Mouse (Mus musculus): ENCODE data around the gene Nek7.

Gene Nek7

DNA sequence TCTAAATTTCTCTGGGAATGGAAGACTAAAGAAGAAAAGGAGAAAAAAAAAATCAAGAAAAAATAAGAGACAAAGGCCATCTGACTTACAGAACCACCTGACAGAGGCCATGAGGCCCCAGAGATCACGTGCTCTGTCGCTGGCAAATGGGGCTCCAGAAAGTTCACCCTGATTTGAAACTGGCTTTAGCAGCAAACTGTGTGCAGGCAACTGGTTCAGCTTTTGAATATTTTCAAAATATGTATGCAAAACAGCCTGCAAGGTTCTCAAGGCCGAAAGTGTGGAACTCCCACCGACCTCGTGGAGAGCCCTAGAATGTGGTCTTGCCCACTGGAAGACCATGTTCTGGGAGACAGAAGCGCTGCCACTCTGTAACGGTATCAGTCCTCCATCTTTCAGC is 11.6 kb downstream of the Nek7 start:
- DNase-seq (ENCODE audit: low read depth, low spot score): no peak

GRCm38 (mm10) chr1:138607862-138608261 is 12.1 kb downstream of the Nek7 start:
- DNase-seq (ENCODE audit: low read depth, low spot score): no peak

DNA sequence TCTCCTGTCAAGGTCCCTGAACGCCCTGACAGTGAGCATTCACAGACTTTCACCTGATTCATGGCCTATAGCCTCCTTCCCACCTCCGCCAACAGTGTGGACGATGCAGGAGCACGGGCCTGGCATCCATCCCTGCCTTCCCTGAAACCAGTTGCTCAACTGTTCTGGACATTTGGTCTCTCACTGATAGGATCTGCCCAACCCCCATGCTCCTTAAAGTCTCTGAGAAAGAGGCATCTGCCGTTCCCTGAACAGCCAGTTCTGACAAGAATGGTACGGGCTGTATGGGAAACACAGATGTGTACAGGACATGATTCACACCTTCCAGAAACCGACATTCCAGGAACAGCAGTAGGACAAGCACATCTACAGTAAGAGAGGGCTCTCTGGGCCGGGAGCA is 13.2 kb downstream of the Nek7 start:
- no peak for DNase-seq (ENCODE audit: low read depth, low spot score)

GRCm38 (mm10) chr1:138604736-138605135 is 15.2 kb downstream of the Nek7 start:
- DNase-seq (ENCODE audit: low read depth, low spot score): no peak

GRCm38 (mm10) chr1:138603974-138604373 is 16.0 kb downstream of the Nek7 start:
- no peak for DNase-seq (ENCODE audit: low read depth, low spot score)

DNA sequence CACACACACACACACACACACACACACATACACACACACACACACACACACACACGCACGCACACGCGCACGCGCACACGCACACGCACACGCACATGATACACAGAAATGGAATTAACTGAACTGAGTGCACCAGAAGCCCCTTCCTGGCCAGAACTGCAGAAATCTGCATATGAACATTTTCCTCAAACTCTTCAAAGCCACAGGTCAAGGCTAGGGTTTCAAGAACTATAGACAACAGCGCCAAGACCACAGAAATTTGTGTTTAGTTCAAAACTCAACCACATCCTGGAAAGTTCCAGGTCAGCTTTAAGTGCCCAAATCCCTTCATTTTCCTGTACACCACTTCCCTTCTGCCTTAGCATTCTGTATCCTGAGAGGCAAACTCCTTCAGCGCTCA is 21.9 kb downstream of the Nek7 start:
- DNase-seq (ENCODE audit: low read depth, low spot score): no peak

DNA sequence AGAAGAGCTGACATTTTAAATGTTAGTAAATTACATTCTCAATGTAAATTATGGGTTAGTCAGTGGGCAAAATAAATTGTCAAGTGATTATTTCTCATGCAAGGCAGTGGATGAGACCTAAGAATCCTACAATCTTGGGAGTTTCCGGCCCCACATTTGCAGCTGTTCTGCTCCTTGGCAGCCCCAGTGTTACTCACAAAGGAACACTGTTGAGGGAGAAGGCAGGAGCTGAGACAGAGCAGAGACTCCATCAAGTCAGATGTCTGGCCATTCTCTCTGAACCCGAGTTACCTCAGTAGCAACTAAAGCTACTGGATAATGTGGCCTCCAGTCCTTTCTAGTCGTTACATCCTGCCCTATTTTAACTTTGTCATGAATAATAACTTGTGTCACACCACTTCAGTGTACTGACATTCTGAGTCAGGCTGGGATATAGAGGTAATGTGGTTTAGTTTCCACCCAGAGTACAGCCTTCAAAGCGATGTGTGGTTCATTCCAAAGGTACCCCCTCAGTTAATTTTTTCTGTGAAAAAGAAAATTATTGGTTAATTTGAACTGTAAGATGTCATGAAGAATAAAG is 23.7 kb downstream of the Nek7 start:
- no peak for DNase-seq (ENCODE audit: low read depth, low spot score)

GRCm38 (mm10) chr1:138594910-138595309 is 25.0 kb downstream of the Nek7 start:
- DNase-seq (ENCODE audit: low read depth, low spot score): no peak

GRCm38 (mm10) chr1:138593922-138594321 is 26.0 kb downstream of the Nek7 start:
- DNase-seq (ENCODE audit: low read depth, low spot score): no peak

- no peak for DNase-seq (ENCODE audit: low read depth, low spot score)
Observed at GRCm38 (mm10) chr1:138592466-138592865, 27.5 kb downstream of the Nek7 start.

DNA sequence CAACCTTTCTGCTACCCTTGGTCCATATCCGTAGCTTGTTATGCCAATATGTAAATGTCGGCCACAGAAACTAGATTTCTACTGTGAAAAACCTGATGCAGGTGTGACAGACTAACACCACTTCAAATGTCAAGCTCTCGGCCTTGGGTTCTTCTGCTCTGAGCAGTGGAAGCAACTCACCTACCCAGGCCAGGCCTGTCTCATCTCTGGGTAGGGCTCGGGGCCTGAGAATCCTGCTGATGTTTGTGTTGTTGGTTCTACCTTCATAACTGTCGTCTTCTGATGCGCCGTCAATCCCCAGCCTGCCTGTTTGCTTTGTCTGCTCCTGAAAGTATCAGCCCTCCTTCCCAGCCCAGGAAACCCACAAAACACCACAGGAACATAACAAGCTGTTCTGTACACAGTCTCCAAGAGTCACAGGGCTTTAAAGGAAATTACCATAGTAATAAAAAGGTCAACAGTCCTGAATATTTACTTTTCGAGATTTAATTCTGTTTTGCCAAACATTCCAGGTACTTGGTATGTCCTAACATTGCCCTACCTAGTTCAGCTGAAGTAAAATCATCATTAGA is 29.4 kb downstream of the Nek7 start:
- DNase-seq (ENCODE audit: low read depth, low spot score): no peak

DNA sequence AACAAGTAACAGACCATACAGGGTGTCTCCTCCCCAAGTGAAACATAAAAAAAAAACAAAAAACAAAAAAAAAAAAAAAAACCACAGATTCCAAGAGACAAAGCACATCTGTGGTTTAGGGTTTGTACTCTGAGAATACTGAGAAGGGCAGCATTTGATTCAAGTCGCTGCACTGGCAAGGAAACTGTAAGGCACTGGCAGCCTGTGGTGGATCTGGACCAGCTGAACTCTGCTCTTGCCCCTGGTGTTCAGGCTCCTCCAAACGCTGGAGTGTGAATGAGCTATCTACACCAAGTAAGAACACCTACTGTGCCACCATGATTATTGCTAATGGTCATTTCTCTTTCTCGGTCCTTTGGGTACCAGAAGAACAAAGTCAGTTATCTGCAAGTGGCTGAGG is 30.8 kb downstream of the Nek7 start:
- no peak for DNase-seq (ENCODE audit: low read depth, low spot score)

GRCm38 (mm10) chr1:138587812-138588211 is 32.1 kb downstream of the Nek7 start:
- DNase-seq (ENCODE audit: low read depth, low spot score): no peak

GRCm38 (mm10) chr1:138586891-138587290 is 33.0 kb downstream of the Nek7 start:
- DNase-seq (ENCODE audit: low read depth, low spot score): no peak

GRCm38 (mm10) chr1:138584423-138585013 is 35.4 kb downstream of the Nek7 start:
- DNase-seq (ENCODE audit: low read depth, low spot score): no peak

- no peak for DNase-seq (ENCODE audit: low read depth, low spot score)
Observed at GRCm38 (mm10) chr1:138582225-138582624, 37.7 kb downstream of the Nek7 start.

DNA sequence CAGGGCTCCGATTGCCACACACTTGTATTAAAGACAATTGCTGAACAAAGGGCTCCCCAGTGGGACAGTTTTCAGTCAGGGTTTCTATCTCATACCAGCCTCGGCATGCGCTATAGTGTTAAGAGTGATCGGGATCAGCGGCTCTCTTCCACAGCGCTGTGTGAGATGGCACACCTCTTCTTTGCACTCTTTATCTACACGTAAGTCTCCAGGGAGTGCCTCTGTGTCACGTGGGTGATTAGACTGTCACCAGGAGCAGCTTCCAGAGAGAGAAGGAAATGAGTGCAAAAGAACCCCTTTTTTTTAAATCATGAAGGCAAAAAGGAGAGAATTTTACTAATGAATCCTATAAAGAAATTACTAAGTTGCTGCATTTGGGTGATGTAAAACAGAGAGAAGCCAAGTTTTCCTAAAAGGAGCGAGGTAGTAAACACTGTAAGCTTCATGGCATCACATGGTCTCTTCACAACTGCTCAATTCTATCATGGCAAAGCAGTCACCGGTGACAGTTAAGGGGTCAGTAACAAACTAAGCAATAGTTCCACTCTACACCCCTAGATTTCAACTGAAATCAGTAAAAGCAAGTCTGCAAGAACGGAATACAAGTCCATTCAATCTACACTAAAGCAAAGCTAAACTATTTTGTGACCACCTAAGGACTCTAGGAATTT is 40.0 kb downstream of the Nek7 start:
- no peak for DNase-seq (ENCODE audit: low read depth, low spot score)

DNA sequence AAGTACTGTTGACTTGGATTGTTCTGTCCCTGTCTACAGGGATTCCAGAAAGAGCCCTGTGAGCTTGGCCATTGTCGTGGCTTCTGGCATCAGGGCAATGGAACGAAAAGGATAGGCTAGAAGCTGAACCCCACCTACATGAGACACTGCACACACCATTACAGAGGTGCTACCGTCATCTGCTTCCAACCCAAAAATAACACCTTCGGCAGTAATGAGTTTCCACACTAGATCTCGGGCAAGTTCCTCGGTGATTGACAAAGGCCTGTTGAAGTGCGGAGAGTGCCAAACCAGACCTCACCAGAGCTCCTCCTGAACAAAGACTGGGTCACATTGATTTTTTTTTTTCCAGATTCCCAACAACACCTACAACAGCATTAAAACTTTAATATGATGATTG is 40.7 kb downstream of the Nek7 start:
- DNase-seq (ENCODE audit: low read depth, low spot score): no peak

DNA sequence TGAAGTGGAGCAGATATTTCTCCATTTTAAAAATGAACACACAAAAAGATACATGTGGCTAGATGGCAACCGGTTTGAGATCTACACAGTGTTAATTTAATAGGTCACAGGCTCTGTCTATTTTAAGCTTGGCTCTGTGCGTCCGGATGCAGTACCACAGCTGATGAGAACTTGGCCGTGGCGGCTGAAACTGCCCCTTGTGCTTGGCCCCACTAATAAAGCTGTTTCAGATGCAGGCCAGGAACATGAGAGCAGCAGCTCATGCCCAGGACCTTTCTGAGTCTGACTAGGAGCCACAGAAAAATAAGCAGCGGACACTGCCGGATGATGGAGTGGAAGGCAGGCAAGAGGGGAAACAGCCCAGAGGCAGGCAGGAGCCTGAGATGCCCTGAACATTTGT is 43.1 kb downstream of the Nek7 start:
- no peak for DNase-seq (ENCODE audit: low read depth, low spot score)

- DNase-seq (ENCODE audit: low read depth, low spot score): no peak
Observed at GRCm38 (mm10) chr1:138576066-138576697, 43.8 kb downstream of the Nek7 start.

DNA sequence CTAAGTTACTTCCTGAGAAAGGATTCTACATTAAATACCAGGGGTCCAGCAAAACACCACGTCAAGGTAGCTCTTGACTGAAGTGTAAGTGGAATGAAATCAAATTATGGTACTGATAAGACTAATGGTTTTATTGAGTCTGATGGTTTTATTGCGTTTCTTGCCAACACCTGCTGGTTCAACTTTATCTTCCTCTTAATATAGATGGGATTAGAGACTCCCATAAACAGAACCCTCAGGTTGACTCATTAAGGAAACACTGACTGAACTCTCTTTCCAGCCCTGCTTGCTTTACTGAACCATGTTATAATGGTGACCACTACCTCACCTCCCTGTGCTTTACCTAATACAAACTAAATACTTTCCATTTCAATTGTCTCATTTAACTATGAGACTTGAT is 44.3 kb downstream of the Nek7 start:
- DNase-seq (ENCODE audit: low read depth, low spot score): no peak

GRCm38 (mm10) chr1:138571565-138572361 is 48.2 kb downstream of the Nek7 start:
- DNase-seq (ENCODE audit: low read depth, low spot score): no peak

All from brain, embryonic 18.5 days (tissue).